Mouse (Mus musculus): Measurements from ENCODE around the gene Dennd5a.

DNA sequence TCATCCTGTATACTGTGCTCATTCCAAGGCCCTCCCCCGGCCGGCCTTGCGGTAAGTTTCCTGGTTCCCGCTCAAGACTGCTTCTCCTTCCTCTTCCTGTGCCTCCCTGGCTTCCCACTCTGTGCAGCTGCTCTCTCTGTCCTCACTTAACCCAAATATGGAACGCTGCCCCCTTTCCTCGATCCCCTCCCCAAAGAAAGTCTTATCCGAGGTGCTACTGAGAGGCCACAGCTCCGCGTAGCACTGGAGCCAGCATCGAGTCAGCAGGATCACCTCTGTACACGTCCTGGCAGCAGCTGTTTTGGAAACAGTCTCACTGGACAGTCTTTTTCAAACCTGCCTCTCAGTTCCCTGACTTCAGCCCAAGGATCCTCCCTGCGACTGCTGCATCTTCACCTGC is 81.1 kb downstream of the Dennd5a start:
- no peak for TF ChIP-seq POLR2A (IDR thresholded peaks at IDR 0.05; ENCODE audit: extremely low read depth, insufficient read depth, low read length)
- TF ChIP-seq CTCF (IDR thresholded peaks at IDR 0.05; ENCODE audit: extremely low read depth, insufficient read depth, low read length): no peak
